Mouse (Mus musculus) hindbrain, embryonic 12.5 days (tissue): ENCODE data around the gene Golt1b. TPM values are rescaled to one million over a fixed set of nuclear protein-coding genes. Genes with fewer than 3 reads are reported as not detected.
A peak's percentile ranks its signal among the peaks of the same experiment; 100 is the strongest.

Experiments
- ATAC-seq: fragments of 200-750 bp; cut with Nextera tagmentation; 2 replicates; pipeline ENCODE4 v1.8.0; 2017; ENCODE audit warnings: moderate TSS enrichment; ENCODE audit not compliant: low FRiP score
- H3K27ac ChIP-seq: fragments of 300-500 bp; sonication (generic); 2 replicates; pipeline ENCODE4 v1.5.1; 2016; ENCODE audit warnings: mild to moderate bottlenecking
- H3K27me3 ChIP-seq: fragments of 300-500 bp; sonication (generic); 2 replicates; pipeline ENCODE4 v1.6.1; 2016; ENCODE audit warnings: mild to moderate bottlenecking
- H3K36me3 ChIP-seq: fragments of 300-500 bp; sonication (generic); 2 replicates; pipeline ENCODE4 v1.6.1; 2016; ENCODE audit warnings: mild to moderate bottlenecking
- H3K4me1 ChIP-seq: fragments of 300-500 bp; sonication (generic); 2 replicates; pipeline ENCODE4 v1.6.1; 2016
- H3K4me2 ChIP-seq: fragments of 300-500 bp; sonication (generic); replicated peaks from 2 replicates; pipeline ENCODE4 v1.6.1; 2016; ENCODE audit warnings: mild to moderate bottlenecking
- H3K4me3 ChIP-seq: fragments of 300-500 bp; sonication (generic); 2 replicates; pipeline ENCODE4 v1.5.1; 2016; ENCODE audit warnings: mild to moderate bottlenecking
- H3K9ac ChIP-seq: fragments of 300-500 bp; sonication (generic); 2 replicates; pipeline ENCODE4 v1.6.1; 2016; ENCODE audit warnings: mild to moderate bottlenecking, moderate library complexity
- H3K9me3 ChIP-seq: fragments of 300-500 bp; sonication (generic); replicated peaks from 2 replicates; pipeline ENCODE4 v1.6.1; 2016; ENCODE audit warnings: mild to moderate bottlenecking
- WGBS: fragments of 180-500 bp; shearing (Covaris S2); methylation state at CpG from one replicate; pipeline ENCODE4 v1.1.7; 2016; 5-methylcytosine and 5-hydroxymethylcytosine counted together
- polyA plus RNA-seq: library from polyadenylated mRNA; unstranded; fragments of >200 nt; fragmentation: Nextera tagmentation; extraction: Ambion mirVana; gene quantifications from 2 replicates; pipeline ENCODE4 v1.2.1, GENCODE M21; 2016

Gene Golt1b
- polyA plus RNA-seq, 1 experiment from 2014 or later: 95.7 TPM

DNA sequence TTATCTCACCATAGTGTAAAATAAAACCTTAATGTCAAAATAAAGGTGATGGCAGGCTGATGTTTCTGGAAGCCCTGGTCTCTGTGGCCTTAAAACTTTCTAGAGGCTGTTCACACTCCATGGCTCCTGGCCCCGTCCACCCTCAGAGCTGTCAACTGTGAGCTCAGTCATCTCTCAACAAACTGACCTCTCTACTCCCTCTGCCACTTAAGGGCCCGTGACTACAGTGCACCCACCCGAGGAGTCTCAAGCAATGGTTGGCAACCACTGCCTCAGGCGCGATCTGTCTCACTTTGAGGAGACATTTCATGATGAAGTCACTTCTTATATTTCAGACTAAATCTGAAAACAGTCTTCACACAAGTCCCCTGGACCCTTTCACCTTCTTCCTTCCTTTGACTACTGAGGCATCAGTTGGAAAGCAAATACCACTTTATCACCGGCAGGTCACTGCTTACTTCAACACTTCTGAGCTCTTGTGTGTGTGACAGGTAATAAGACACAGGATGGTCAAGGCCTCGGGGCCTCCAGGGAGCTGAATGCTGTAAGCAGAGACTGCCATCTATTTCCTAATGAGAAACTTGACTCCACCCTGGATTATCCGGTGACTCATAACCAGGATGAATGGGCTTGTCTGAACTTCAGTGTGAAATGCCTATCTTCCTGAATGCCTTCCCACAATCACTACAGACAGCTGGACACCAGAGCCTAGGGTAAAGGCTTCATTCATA, 21.1 kb upstream of the Golt1b start:
- no peak for ATAC-seq

DNA sequence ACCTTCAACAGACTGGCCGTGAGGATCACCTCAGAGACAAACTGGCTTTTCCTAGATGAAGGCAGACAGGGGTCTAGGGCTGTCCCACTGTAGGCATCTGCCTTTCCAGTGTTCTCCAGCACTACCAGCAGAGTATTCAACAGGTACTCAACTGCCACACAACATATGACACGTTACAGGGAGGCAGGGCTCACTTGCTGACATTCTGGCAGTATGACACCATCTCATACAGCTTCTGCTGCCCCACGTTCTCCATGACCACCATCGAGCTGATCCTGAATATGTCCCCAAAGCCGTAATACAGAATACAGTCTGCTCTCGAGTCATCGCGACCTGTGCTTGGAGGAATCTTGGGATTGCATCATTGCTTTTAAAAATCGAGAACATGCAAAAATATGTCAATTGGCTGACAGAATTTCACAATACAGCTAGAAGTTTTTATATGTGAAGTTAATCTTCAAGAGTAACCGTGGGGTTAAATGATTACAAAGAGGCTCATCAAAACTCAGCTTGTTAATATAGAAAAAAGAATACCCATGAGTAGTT, 20.5 kb upstream of the Golt1b start:
- Histone ChIP-seq H3K4me1 (no peaks in the 10 kb centered on the region), H3K4me2 (no peak overlapping the region), H3K36me3 (peaks cover 73% of the 10 kb centered on the region), H3K4me3 (no peak overlapping the region), H3K9me3 (no peaks in the 10 kb centered on the region), H3K9ac (no peak overlapping the region), H3K27me3 (no peaks in the 10 kb centered on the region), H3K27ac (no peak overlapping the region)
- no peak for ATAC-seq
- 92% methylated on average over 10 of the region's 10 CpGs for WGBS

More for the DNA sequence above, 21.1 kb upstream of the Golt1b start:
- no peak overlapping the region for H3K4me3 ChIP-seq
- no peaks in the 10 kb centered on the region for H3K27me3 ChIP-seq
- 88% methylated on average over 8 of the region's 8 CpGs for WGBS
- no peak overlapping the region for H3K27ac ChIP-seq
- H3K4me1 ChIP-seq: no peaks in the 10 kb centered on the region
- H3K9ac ChIP-seq: no peak overlapping the region
- H3K9me3 ChIP-seq: no peaks in the 10 kb centered on the region
- no peak overlapping the region for H3K4me2 ChIP-seq
- H3K36me3 ChIP-seq: peaks cover 77% of the 10 kb centered on the region

DNA sequence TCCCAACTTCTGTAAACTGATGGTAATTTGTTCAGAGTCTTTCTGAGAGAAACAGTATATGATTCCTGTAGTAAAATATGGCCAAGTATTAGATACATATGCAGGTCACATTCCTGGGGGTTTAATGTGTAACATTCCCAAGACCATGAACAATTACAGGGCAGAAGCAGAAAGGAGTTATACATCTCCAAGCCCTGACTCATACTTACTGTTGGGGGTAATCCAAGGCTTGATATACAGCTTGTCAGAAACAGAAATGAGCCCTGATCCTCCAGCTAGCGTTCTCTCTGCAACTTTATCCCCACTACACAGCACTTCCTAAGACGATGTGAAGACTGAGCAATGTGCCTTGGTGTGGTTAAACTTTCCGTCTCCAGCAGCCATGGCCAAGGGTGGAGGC, 19.5 kb upstream of the Golt1b start:
- Histone ChIP-seq H3K4me1 (no peaks in the 10 kb centered on the region), H3K4me3 (no peak overlapping the region), H3K9ac (no peak overlapping the region), H3K9me3 (no peaks in the 10 kb centered on the region), H3K27me3 (no peaks in the 10 kb centered on the region), H3K36me3 (peaks cover 75% of the 10 kb centered on the region), H3K4me2 (no peak overlapping the region), H3K27ac (no peak overlapping the region)
- 88% methylated on average over 3 of the region's 3 CpGs for WGBS
- ATAC-seq: no peak

- WGBS: 91% methylated on average over 3 of the region's 3 CpGs
- no peak overlapping the region for H3K4me3 ChIP-seq
These were observed 17.5 kb upstream of the Golt1b start for GRCm38 (mm10) chr6:142369568-142369967.

GRCm38 (mm10) chr6:142377081-142377480, 9.9 kb upstream of the Golt1b start:
- H3K36me3 ChIP-seq: peaks cover 40% of the 10 kb centered on the region
- 84% methylated on average over 1 of the region's 1 CpGs for WGBS

More at GRCm38 (mm10) chr6:142369568-142369967, 17.5 kb upstream of the Golt1b start:
- Histone ChIP-seq H3K9ac (no peak overlapping the region), H3K9me3 (no peaks in the 10 kb centered on the region), H3K36me3 (peaks cover 75% of the 10 kb centered on the region), H3K27me3 (no peaks in the 10 kb centered on the region), H3K27ac (no peak overlapping the region), H3K4me2 (no peak overlapping the region), H3K4me1 (no peaks in the 10 kb centered on the region)
- no peak for ATAC-seq

DNA sequence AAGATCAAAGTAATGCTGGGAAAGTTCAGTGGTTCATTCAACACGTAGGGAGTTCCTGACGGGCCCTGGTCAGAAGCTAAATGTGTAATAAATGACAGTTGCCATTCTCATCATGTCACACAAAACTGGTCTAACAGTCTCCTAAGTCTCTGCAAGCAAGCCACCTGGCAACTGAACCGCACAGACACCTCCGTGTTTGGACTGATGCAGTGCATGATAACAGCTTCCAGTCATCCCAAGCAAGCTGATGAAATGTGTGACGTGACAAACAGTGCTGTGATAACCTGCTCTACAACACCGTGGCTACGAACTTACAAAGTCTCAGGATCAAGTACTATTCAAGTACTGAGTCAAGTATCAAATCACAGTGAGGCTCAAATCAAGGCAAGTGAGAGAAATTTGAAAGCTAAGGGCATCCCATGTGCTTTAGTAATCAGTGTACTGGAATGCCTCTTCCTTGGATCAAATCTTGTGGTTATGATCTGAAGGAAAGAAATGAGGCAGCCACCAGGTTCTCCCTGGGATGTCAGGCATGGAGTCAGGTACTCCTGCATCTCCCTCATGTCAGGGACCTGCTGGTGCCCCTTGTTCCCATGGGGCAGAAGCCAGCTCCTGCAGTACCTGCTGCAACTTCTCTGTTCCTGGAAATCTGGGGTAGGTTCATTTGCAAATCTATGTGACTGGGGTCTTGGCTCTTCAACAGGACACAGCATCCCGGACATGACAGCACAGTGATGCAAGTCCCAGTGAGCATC, 8.3 kb upstream of the Golt1b start:
- Histone ChIP-seq H3K9ac (no peak overlapping the region), H3K4me2 (no peak overlapping the region), H3K4me1 (no peaks in the 10 kb centered on the region), H3K36me3 (peaks cover 27% of the 10 kb centered on the region), H3K27ac (no peak overlapping the region), H3K9me3 (no peaks in the 10 kb centered on the region), H3K4me3 (no peak overlapping the region), H3K27me3 (no peaks in the 10 kb centered on the region)
- ATAC-seq: no peak
- WGBS: 95% methylated on average over 8 of the region's 8 CpGs

More at GRCm38 (mm10) chr6:142377081-142377480, 9.9 kb upstream of the Golt1b start:
- Histone ChIP-seq H3K9ac (no peak overlapping the region), H3K9me3 (no peaks in the 10 kb centered on the region), H3K27ac (no peak overlapping the region), H3K4me1 (no peaks in the 10 kb centered on the region), H3K27me3 (no peaks in the 10 kb centered on the region), H3K4me2 (no peak overlapping the region), H3K4me3 (no peak overlapping the region)
- ATAC-seq: no peak

DNA sequence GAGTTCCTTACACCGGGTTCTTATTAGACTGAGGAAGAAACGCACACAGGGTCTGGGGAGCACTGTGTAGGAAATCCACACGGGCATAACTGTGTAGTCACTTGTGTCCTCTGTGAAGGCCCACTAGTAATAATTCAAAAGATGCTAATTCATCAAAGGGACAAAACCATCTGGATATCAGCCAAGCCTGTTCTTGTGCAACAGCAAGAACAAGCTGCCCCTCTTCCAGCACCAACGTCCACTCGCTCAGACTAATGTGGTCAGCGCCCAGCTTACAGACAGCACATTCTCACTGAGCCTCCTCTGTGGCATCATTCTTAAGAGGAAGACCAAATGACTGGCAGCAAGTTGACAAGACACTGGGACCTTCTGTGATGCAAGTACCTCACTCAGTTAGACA, 7.1 kb upstream of the Golt1b start:
- H3K4me3 ChIP-seq: no peak overlapping the region
- H3K4me2 ChIP-seq: no peak overlapping the region
- H3K27ac ChIP-seq: no peak overlapping the region
- no peaks in the 10 kb centered on the region for H3K4me1 ChIP-seq
- WGBS: 95% methylated on average over 6 of the region's 6 CpGs
- H3K9ac ChIP-seq: no peak overlapping the region
- H3K27me3 ChIP-seq: no peaks in the 10 kb centered on the region
- no peaks in the 10 kb centered on the region for H3K9me3 ChIP-seq
- H3K36me3 ChIP-seq: peaks cover 15% of the 10 kb centered on the region
- no peak for ATAC-seq

- Histone ChIP-seq H3K4me1 (peaks cover 5% of the 10 kb centered on the region; the same call in 1 of the 2 replicates), H3K9ac (no peak overlapping the region), H3K36me3 (0 out of 2 replicates have a peak, but pooled peaks cover under 1% of the 10 kb centered on the region), H3K27me3 (no peaks in the 10 kb centered on the region), H3K9me3 (no peaks in the 10 kb centered on the region), H3K27ac (no peak overlapping the region), H3K4me3 (no peak overlapping the region), H3K4me2 (no peak overlapping the region)
- no peak for ATAC-seq
- WGBS: 94% methylated on average over 7 of the region's 7 CpGs
These were observed 5.4 kb upstream of the Golt1b start for GRCm38 (mm10) chr6:142381615-142382014.

GRCm38 (mm10) chr6:142384521-142384920, 2.5 kb upstream of the Golt1b start:
- no peak for ATAC-seq
- no peaks in the 10 kb centered on the region for H3K27me3 ChIP-seq
- H3K27ac ChIP-seq: no peak overlapping the region
- H3K9ac ChIP-seq: no peak overlapping the region
- no peaks in the 10 kb centered on the region for H3K36me3 ChIP-seq
- no peak overlapping the region for H3K4me3 ChIP-seq
- WGBS: 92% methylated on average over 9 of the region's 9 CpGs
- peaks cover 14% of the 10 kb centered on the region for H3K4me1 ChIP-seq
- H3K4me2 ChIP-seq: no peak overlapping the region
- H3K9me3 ChIP-seq: no peaks in the 10 kb centered on the region

DNA sequence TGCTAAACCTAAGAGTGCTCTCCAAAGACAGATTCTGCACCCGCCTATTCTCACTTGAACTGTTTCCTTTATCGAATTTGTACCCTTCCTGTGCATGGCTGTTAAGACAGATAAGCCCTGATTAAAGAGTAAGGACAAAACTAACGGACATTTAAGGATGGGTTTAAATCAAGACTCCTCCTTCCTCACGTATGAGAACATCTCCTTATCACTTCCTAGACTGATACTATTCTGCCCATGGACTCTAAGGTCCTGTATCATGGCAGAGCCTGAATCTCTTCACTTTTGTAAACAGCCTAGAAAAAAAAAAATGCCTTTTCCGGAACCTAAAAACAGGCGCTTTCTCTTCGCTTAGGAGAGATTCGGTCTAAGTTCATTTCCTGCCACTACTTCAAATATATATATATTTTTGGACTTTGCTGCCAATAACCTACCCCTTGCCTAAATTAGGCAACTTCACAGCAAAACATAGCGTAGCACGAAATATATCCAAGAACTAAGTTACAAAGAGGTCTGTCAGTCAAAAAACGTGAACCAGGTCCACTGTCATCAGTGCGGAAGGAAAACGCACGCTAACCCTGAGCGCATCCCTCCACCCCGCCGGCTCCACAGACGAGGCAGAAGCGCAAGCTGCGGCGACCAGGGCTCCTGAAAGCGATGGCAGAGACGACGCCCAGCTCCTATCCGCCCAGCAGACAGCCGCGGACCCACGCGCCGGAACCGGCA, 573 bp upstream of the Golt1b start:
- Histone ChIP-seq H3K9me3 (no peaks in the 10 kb centered on the region), H3K4me3 (peak overlapping the region; percentile 98), H3K9ac (peak overlapping the region; percentile 86), H3K36me3 (no peaks in the 10 kb centered on the region), H3K4me2 (peak overlapping the region; percentile 68), H3K4me1 (peaks cover 14% of the 10 kb centered on the region), H3K27ac (no peak overlapping the region), H3K27me3 (no peaks in the 10 kb centered on the region)
- peak; percentile 90 for ATAC-seq
- 6% methylated on average over 31 of the region's 31 CpGs for WGBS

DNA sequence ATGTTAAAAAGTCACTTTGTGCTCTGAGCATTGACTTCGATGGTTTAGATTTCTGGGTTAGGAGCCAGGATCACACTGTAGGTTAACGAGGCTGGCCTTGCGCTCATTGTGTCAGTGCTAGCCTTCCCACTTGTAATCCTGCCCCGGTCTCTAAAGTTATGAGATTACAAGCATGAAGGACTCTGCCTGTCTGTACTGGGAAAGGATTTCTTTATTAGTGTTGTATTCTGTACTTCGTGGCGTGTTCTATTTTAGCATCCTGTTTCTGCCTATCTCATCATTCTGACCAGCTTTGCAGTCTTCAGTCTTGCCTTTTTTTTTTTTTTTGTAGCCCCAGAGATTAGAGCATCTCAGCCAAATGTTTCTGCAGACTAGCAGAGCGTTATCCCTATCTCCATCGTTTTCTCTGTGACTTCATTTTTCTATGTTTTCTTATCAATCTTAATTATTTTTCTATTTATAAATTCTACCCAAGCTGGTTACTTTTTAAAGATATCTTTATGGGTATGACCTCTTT, 792 bp downstream of the Golt1b start:
- H3K27me3 ChIP-seq: no peaks in the 10 kb centered on the region
- peak overlapping the region; percentile 98 for H3K4me3 ChIP-seq
- H3K4me2 ChIP-seq: peak overlapping the region; percentile 71
- peak overlapping the region; percentile 86 for H3K9ac ChIP-seq
- ATAC-seq: no peak
- 23% methylated on average over 8 of the region's 8 CpGs for WGBS
- H3K27ac ChIP-seq: no peak overlapping the region
- peaks cover 14% of the 10 kb centered on the region for H3K4me1 ChIP-seq
- H3K36me3 ChIP-seq: no peaks in the 10 kb centered on the region
- H3K9me3 ChIP-seq: no peaks in the 10 kb centered on the region

DNA sequence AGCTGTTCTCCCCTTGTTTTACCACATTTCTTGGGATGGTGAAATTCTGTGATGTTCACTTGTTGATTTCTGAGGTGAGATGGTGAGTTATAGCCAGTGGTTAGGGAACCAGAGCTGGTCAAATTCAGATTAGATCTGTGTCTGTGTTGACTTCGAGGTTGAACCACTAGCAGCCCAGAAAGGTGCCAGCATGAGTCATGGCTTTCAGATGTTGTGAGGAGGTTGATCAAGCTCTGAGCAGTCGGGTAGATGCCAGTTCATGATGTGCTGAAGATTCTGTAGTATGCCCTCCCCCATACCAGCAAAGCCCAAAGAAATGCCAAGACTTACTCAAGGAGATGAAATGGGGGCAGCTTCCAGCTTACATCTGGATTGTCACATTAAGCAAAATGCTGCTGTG, 2.1 kb downstream of the Golt1b start:
- peaks cover 14% of the 10 kb centered on the region for H3K4me1 ChIP-seq
- no peak overlapping the region for H3K4me2 ChIP-seq
- no peaks in the 10 kb centered on the region for H3K27me3 ChIP-seq
- H3K9ac ChIP-seq: no peak overlapping the region
- H3K9me3 ChIP-seq: no peaks in the 10 kb centered on the region
- H3K27ac ChIP-seq: no peak overlapping the region
- 82% methylated on average over 2 of the region's 2 CpGs for WGBS
- no peak overlapping the region for H3K4me3 ChIP-seq
- 0 out of 2 replicates have a peak, but pooled peaks cover 7% of the 10 kb centered on the region for H3K36me3 ChIP-seq
- ATAC-seq: no peak
